Mouse (Mus musculus) hindbrain, postnatal 0 days (tissue): ENCODE data around the gene Senp3. TPM values are rescaled to one million over a fixed set of nuclear protein-coding genes. Genes with fewer than 3 reads are reported as not detected.

Source experiments
- ATAC-seq: fragments of 200-750 bp; cut with Nextera tagmentation; 2 replicates; pipeline ENCODE4 v1.8.0; 2017; ENCODE audit warnings: mild to moderate bottlenecking, moderate TSS enrichment, moderate library complexity
- DNase-seq: peaks from one replicate; pipeline ENCODE4 v3.0.0-alpha.2; 2015; ENCODE audit warnings: low spot score
- H3K27ac ChIP-seq: fragments of 300-500 bp; sonication (generic); 2 replicates; pipeline ENCODE4 v1.5.1; 2014; ENCODE audit warnings: mild to moderate bottlenecking
- H3K27me3 ChIP-seq: fragments of 300-500 bp; sonication (generic); 2 replicates; pipeline ENCODE4 v1.6.1; 2014; ENCODE audit warnings: low read length, mixed read lengths; ENCODE audit not compliant: insufficient read depth
- H3K36me3 ChIP-seq: fragments of 300-500 bp; sonication (generic); 2 replicates; pipeline ENCODE4 v1.6.1; 2014; ENCODE audit warnings: low read length, mixed read lengths; ENCODE audit not compliant: insufficient read depth
- H3K4me1 ChIP-seq: fragments of 300-500 bp; sonication (generic); 2 replicates; pipeline ENCODE4 v1.6.1; 2014; ENCODE audit warnings: antibody characterized with exemption, low read length, mixed read lengths; ENCODE audit not compliant: insufficient read depth
- H3K4me2 ChIP-seq: fragments of 300-500 bp; sonication (generic); 2 replicates; pipeline ENCODE4 v1.6.1; 2014; ENCODE audit warnings: low read depth, mild to moderate bottlenecking, low read length, moderate library complexity, mixed read lengths
- H3K4me3 ChIP-seq: fragments of 300-500 bp; sonication (generic); 2 replicates; pipeline ENCODE4 v1.5.1; 2014; ENCODE audit warnings: low read length
- H3K9ac ChIP-seq: fragments of 300-500 bp; sonication (generic); replicated peaks from 2 replicates; pipeline ENCODE4 v1.6.1; 2014; ENCODE audit warnings: mild to moderate bottlenecking, low read length, moderate library complexity, mixed read lengths
- H3K9me3 ChIP-seq: fragments of 300-500 bp; sonication (generic); 2 replicates; pipeline ENCODE4 v1.6.1; 2016; ENCODE audit warnings: low read length, mixed read lengths
- CTCF ChIP-seq: IDR thresholded peaks from 2 replicates; pipeline ENCODE4 v1.5.1; 2016; ENCODE audit warnings: antibody characterized with exemption, control low read depth, low read depth
- WGBS: fragments of 180-500 bp; shearing (Covaris S2); extraction: QIAGEN DNeasy Blood & Tissue Kit; methylation state at CpG from one replicate; pipeline ENCODE4 v1.1.7; 2014; 5-methylcytosine and 5-hydroxymethylcytosine counted together
- polyA plus RNA-seq: library from polyadenylated mRNA; unstranded; fragments of >200 nt; fragmentation: Nextera tagmentation; extraction: Ambion mirVana; gene quantifications from 2 replicates; pipeline ENCODE4 v1.2.1, GENCODE M21; 2015
- total RNA-seq: library from RNA; depleted of rRNA; stranded (reverse); fragments of >200 nt; gene quantifications from 2 replicates; pipeline ENCODE4 v1.2.3, GENCODE M21; 2014

Senp3 gene
- total and polyA plus RNA-seq, 2 experiments from 2014 or later, result 68.6 to 69.2 TPM

GRCm38 (mm10) chr11:69670786-69671725 is 10.8 kb downstream of the Senp3 start:
- no peaks in the 10 kb centered on the region for H3K27me3 ChIP-seq
- no peaks in the 10 kb centered on the region for H3K9me3 ChIP-seq
- peak overlapping the region; percentile 99 for H3K27ac ChIP-seq
- TF ChIP-seq CTCF, result no peak
- DNase-seq (peak; percentile 99), ATAC-seq (peak; percentile 88)
- WGBS, result under 1% methylated on average over 55 of the region's 61 CpGs
- H3K4me1 ChIP-seq, result peaks cover 5% of the 10 kb centered on the region; the same call in 1 of the 2 replicates
- peak overlapping the region; percentile 98 for H3K4me3 ChIP-seq
- peak overlapping the region; percentile 90 for H3K4me2 ChIP-seq
- H3K36me3 ChIP-seq, result peaks cover 61% of the 10 kb centered on the region
- H3K9ac ChIP-seq, result peak overlapping the region; percentile 100

- Histone ChIP-seq H3K36me3 (peaks cover 50% of the 10 kb centered on the region), H3K4me1 (peaks cover 5% of the 10 kb centered on the region; the same call in 1 of the 2 replicates), H3K27ac (no peak overlapping the region), H3K4me2 (no peak overlapping the region), H3K9me3 (no peaks in the 10 kb centered on the region), H3K9ac (no peak overlapping the region), H3K4me3 (no peak overlapping the region), H3K27me3 (no peaks in the 10 kb centered on the region)
- DNase-seq (no peak), ATAC-seq (no peak)
- TF ChIP-seq CTCF, result no peak
- WGBS, result 83% methylated on average over 3 of the region's 3 CpGs
These were observed 15.2 kb downstream of the Senp3 start for GRCm38 (mm10) chr11:69666665-69667005.

- H3K27me3 ChIP-seq, result no peaks in the 10 kb centered on the region
- H3K4me1 ChIP-seq, result peaks cover 5% of the 10 kb centered on the region; the same call in 1 of the 2 replicates
- H3K9ac ChIP-seq, result no peak within 1 kb of the TSS
- DNase-seq (peak; percentile 57), ATAC-seq (no peak)
- H3K9me3 ChIP-seq, result no peaks in the 10 kb centered on the region
- H3K4me3 ChIP-seq, result no peak within 1 kb of the TSS
- H3K4me2 ChIP-seq, result no peak within 1 kb of the TSS
- no peak for TF ChIP-seq CTCF
- H3K36me3 ChIP-seq, result peaks cover 50% of the 10 kb centered on the region
- WGBS, result 37% methylated on average over 7 of the region's 7 CpGs
- no peak within 1 kb of the TSS; the same call in 1 of the 2 replicates for H3K27ac ChIP-seq
These were observed 15.8 kb downstream of the Senp3 start, which contains the start of gene Cd68 for GRCm38 (mm10) chr11:69665961-69666664. Gene Cd68, minus strand, starts transcription at chr11:69666153.

DNA sequence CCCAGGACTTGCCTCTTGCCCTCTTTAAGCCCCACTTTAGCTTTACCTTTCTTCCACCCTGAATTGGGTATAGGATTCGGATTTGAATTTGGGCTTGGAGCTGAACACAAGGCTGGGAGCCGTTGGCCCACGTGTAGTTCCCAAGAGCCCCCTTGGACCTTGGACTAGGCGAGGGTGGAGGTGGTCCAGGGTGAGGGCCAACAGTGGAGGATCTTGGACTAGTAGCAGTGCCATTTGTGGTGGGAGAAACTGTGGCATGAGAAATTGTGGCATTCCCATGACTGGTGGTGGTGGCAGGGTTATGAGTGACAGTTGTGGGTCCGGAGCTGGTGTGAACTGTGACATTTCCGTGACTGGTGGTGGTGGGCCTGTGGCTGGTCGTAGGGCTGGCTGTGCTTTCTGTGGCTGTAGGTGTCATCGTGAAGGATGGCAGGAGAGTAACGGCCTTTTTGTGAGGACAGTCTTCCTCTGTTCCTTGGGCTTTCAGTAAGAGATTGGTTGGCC is 16.4 kb downstream of the Senp3 start:
- H3K27me3 ChIP-seq, result no peaks in the 10 kb centered on the region
- ATAC-seq (no peak), DNase-seq (no peak)
- H3K36me3 ChIP-seq, result peaks cover 50% of the 10 kb centered on the region
- H3K4me3 ChIP-seq, result no peak overlapping the region
- TF ChIP-seq CTCF, result no peak
- H3K9ac ChIP-seq, result no peak overlapping the region
- H3K4me1 ChIP-seq, result peaks cover 5% of the 10 kb centered on the region; the same call in 1 of the 2 replicates
- 75% methylated on average over 9 of the region's 9 CpGs for WGBS
- no peak overlapping the region for H3K4me2 ChIP-seq
- no peak overlapping the region; the same call in 1 of the 2 replicates for H3K27ac ChIP-seq
- no peaks in the 10 kb centered on the region for H3K9me3 ChIP-seq

DNA sequence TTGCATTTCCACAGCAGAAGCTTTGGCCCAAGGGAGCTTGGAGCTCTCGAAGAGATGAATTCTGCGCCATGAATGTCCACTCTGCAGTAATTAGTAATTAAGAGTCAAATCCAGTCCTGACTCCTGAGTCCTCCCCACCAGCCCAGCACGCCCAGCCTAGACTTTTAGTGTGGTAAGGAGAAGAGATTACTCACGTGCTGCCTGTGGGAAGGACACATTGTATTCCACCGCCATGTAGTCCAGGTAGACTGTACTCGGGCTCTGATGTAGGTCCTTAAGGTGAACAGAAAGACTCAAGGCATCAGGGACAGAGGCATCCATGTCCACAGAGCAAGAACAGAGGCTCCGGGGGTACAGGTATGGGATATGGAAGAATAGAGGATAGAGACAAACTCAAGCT is 17.0 kb downstream of the Senp3 start:
- no peak for ATAC-seq
- WGBS, result 92% methylated on average over 7 of the region's 7 CpGs
- H3K36me3 ChIP-seq, result peaks cover 49% of the 10 kb centered on the region

DNA sequence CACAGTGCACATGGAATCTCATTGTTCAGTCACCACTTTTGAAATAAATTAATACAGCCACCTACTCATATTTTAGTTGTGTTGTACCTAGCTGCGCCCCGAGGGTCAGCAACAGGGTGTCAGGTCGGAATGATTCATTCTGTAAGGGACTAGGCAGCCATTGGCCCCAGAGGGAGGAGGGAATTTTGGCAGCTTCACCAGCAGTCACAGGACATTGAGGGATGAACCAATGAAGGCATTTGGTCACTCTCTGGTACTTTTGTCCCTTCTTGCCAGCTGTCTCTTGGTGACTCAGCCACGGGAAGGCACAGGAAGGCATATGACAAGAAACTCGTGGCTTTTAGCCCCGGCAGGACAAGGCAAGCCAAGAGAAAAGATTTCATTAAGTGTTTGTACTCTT is 18.1 kb downstream of the Senp3 start:
- H3K9ac ChIP-seq, result no peak overlapping the region
- DNase-seq (no peak), ATAC-seq (no peak)
- no peak overlapping the region for H3K4me2 ChIP-seq
- H3K4me3 ChIP-seq, result no peak overlapping the region
- H3K4me1 ChIP-seq, result no peaks in the 10 kb centered on the region
- 0 out of 2 replicates have a peak overlapping the region, but pooled peaks have one; percentile 94 for H3K27ac ChIP-seq
- 83% methylated on average over 6 of the region's 6 CpGs for WGBS
- H3K9me3 ChIP-seq, result no peaks in the 10 kb centered on the region
- TF ChIP-seq CTCF, result no peak
- no peaks in the 10 kb centered on the region for H3K27me3 ChIP-seq
- peaks cover 43% of the 10 kb centered on the region for H3K36me3 ChIP-seq

More for the DNA sequence above, 17.0 kb downstream of the Senp3 start:
- DNase-seq, result no peak
- H3K9ac ChIP-seq, result no peak overlapping the region
- no peaks in the 10 kb centered on the region for H3K9me3 ChIP-seq
- H3K4me1 ChIP-seq, result no peaks in the 10 kb centered on the region; the same call in 1 of the 2 replicates
- no peak for TF ChIP-seq CTCF
- H3K4me2 ChIP-seq, result no peak overlapping the region
- no peak overlapping the region for H3K27ac ChIP-seq
- no peak overlapping the region for H3K4me3 ChIP-seq
- H3K27me3 ChIP-seq, result no peaks in the 10 kb centered on the region
